Mouse (Mus musculus) lung, postnatal 25 days (tissue): ENCODE results near the gene Dlgap1.

ENCODE experiments used
- DNase-seq: peaks from one replicate; pipeline ENCODE4 v3.0.0; 2022; ENCODE audit warnings: low spot score

The Dlgap1 gene

GRCm38 (mm10) chr17:70341920-70342319, 373.0 kb downstream of the Dlgap1 start:
- no peak for DNase-seq

- no peak for DNase-seq
These were observed 378.5 kb downstream of the Dlgap1 start for GRCm38 (mm10) chr17:70347403-70347802.

- no peak for DNase-seq
These were observed 394.7 kb downstream of the Dlgap1 start for GRCm38 (mm10) chr17:70363561-70363960.

GRCm38 (mm10) chr17:70363971-70364370, 395.1 kb downstream of the Dlgap1 start:
- no peak for DNase-seq

GRCm38 (mm10) chr17:70369124-70369523, 400.3 kb downstream of the Dlgap1 start:
- DNase-seq = peak; percentile 4

- DNase-seq = no peak
These were observed 408.1 kb downstream of the Dlgap1 start for GRCm38 (mm10) chr17:70377020-70377419.

GRCm38 (mm10) chr17:70388447-70388846, 419.6 kb downstream of the Dlgap1 start:
- DNase-seq = no peak

- peak; percentile 3 for DNase-seq
These were observed 428.3 kb downstream of the Dlgap1 start for GRCm38 (mm10) chr17:70397220-70397619.

GRCm38 (mm10) chr17:70397708-70398107, 428.8 kb downstream of the Dlgap1 start:
- DNase-seq = no peak

- DNase-seq = no peak
These were observed 433.0 kb downstream of the Dlgap1 start for GRCm38 (mm10) chr17:70401909-70402308.

GRCm38 (mm10) chr17:70403750-70404149, 434.9 kb downstream of the Dlgap1 start:
- no peak for DNase-seq

GRCm38 (mm10) chr17:70414202-70414601, 445.3 kb downstream of the Dlgap1 start:
- DNase-seq = no peak

GRCm38 (mm10) chr17:70427866-70428265, 459.0 kb downstream of the Dlgap1 start:
- no peak for DNase-seq

GRCm38 (mm10) chr17:70429746-70430451, 461.0 kb downstream of the Dlgap1 start:
- peak; percentile 31 for DNase-seq

GRCm38 (mm10) chr17:70430452-70430787, 461.5 kb downstream of the Dlgap1 start:
- peak; percentile 11 for DNase-seq

- DNase-seq = no peak
These were observed 464.0 kb downstream of the Dlgap1 start for GRCm38 (mm10) chr17:70432834-70433233.

GRCm38 (mm10) chr17:70434549-70434948, 465.7 kb downstream of the Dlgap1 start:
- no peak for DNase-seq

- DNase-seq = no peak
These were observed 466.7 kb downstream of the Dlgap1 start for GRCm38 (mm10) chr17:70435612-70436011.

GRCm38 (mm10) chr17:70437229-70437628, 468.4 kb downstream of the Dlgap1 start:
- DNase-seq = no peak

GRCm38 (mm10) chr17:70442976-70443375, 474.1 kb downstream of the Dlgap1 start:
- no peak for DNase-seq

GRCm38 (mm10) chr17:70446451-70446850, 477.6 kb downstream of the Dlgap1 start:
- no peak for DNase-seq

- no peak for DNase-seq
These were observed 486.2 kb downstream of the Dlgap1 start for GRCm38 (mm10) chr17:70455036-70455435.

GRCm38 (mm10) chr17:70457103-70457502, 488.2 kb downstream of the Dlgap1 start:
- no peak for DNase-seq

- DNase-seq = no peak
These were observed 493.4 kb downstream of the Dlgap1 start for GRCm38 (mm10) chr17:70462231-70462630.
